Mouse (Mus musculus) liver, adult 2 months (tissue): ENCODE data around the gene Wdr46. TPM values are rescaled to one million over a fixed set of nuclear protein-coding genes. Genes with fewer than 3 reads are reported as not detected.
A peak's percentile ranks its signal among the peaks of the same experiment; 100 is the strongest.
"Not testable (repeated sequence)": the region's sequence is repeated elsewhere in the genome, so short reads cannot be mapped to it uniquely, and the experiment has no call there.

ENCODE experiments used
- DNase-seq: peaks from one replicate; pipeline ENCODE4 v3.0.0-alpha.2; 2011; ENCODE audit warnings: low read depth, low spot score; ENCODE audit errors: extremely low read depth
- H3K27ac ChIP-seq: fragments of 200-500 bp; replicated peaks from 2 replicates; pipeline ENCODE4 v1.5.1; 2012; ENCODE audit warnings: low read depth, mild to moderate bottlenecking, control low read depth, inconsistent platforms, low read length; ENCODE audit not compliant: insufficient read depth
- H3K27me3 ChIP-seq: fragments of 200-500 bp; 2 replicates; pipeline ENCODE4 v1.6.1; 2012; ENCODE audit warnings: mild to moderate bottlenecking, moderate library complexity, low read length, inconsistent platforms; ENCODE audit not compliant: control insufficient read depth, insufficient read depth
- H3K36me3 ChIP-seq: fragments of 200-500 bp; 2 replicates; pipeline ENCODE4 v1.6.1; 2012; ENCODE audit warnings: low read length, inconsistent platforms; ENCODE audit not compliant: control insufficient read depth, insufficient read depth
- H3K4me1 ChIP-seq: fragments of 200-500 bp; 2 replicates; pipeline ENCODE4 v1.6.1; 2011; ENCODE audit warnings: low read length; ENCODE audit not compliant: control insufficient read depth, insufficient read depth
- H3K4me3 ChIP-seq: fragments of 200-500 bp; 2 replicates; pipeline ENCODE4 v1.5.1; 2011; ENCODE audit warnings: low read depth, mild to moderate bottlenecking, control low read depth, low read length, moderate library complexity; ENCODE audit not compliant: insufficient read depth
- H3K79me2 ChIP-seq: fragments of 200-500 bp; 2 replicates; pipeline ENCODE4 v1.6.1; 2012; ENCODE audit warnings: inconsistent platforms, mild to moderate bottlenecking, low read length, moderate library complexity; ENCODE audit not compliant: control insufficient read depth, insufficient read depth
- H3K9ac ChIP-seq: fragments of 200-500 bp; 2 replicates; pipeline ENCODE4 v1.6.1; 2012; ENCODE audit warnings: low read depth, mild to moderate bottlenecking, control low read depth, inconsistent platforms, low read length
- CTCF ChIP-seq: fragments of 200-500 bp; IDR thresholded peaks from 2 replicates; pipeline ENCODE4 v1.5.1; 2011; ENCODE audit warnings: low read depth, low read length, control low read depth
- POLR2A ChIP-seq: fragments of 200-500 bp; IDR thresholded peaks from 2 replicates; pipeline ENCODE4 v1.6.1; 2011; ENCODE audit warnings: low read length, control low read depth; ENCODE audit not compliant: insufficient read depth; ENCODE audit errors: extremely low read depth
- WGBS: fragments of 180-500 bp; shearing (Covaris S2); methylation state at CpG from one replicate; pipeline ENCODE4 v1.1.7; 2018; 5-methylcytosine and 5-hydroxymethylcytosine counted together
- polyA plus RNA-seq: library from polyadenylated mRNA; depleted of rRNA; stranded (reverse); fragments of >200 nt; gene quantifications from 2 replicates; pipeline ENCODE4 v1.2.3, GENCODE M21; 2012
- total RNA-seq: library from RNA; depleted of rRNA; stranded (reverse); fragments of >200 nt; gene quantifications from 2 replicates; pipeline ENCODE4 v1.2.3, GENCODE M21; 2014

Gene Wdr46
- total and polyA plus RNA-seq, 2 experiments: 9.3 to 16.4 TPM

- Histone ChIP-seq H3K4me3 (no peak overlapping the region), H3K9ac (no peak overlapping the region), H3K79me2 (no peaks in the 10 kb centered on the region; the same call in 1 of the 2 replicates), H3K27me3 (no peaks in the 10 kb centered on the region), H3K27ac (no peak overlapping the region), H3K4me1 (peaks cover 5% of the 10 kb centered on the region), H3K36me3 (peaks cover 15% of the 10 kb centered on the region)
- TF ChIP-seq CTCF (no peak), POLR2A (no peak)
- DNase-seq: peak; percentile 50
- WGBS: 58% methylated on average over 22 of the region's 22 CpGs
Observed at GRCm38 (mm10) chr17:33948090-33948904, 7.8 kb downstream of the Wdr46 start.

DNA sequence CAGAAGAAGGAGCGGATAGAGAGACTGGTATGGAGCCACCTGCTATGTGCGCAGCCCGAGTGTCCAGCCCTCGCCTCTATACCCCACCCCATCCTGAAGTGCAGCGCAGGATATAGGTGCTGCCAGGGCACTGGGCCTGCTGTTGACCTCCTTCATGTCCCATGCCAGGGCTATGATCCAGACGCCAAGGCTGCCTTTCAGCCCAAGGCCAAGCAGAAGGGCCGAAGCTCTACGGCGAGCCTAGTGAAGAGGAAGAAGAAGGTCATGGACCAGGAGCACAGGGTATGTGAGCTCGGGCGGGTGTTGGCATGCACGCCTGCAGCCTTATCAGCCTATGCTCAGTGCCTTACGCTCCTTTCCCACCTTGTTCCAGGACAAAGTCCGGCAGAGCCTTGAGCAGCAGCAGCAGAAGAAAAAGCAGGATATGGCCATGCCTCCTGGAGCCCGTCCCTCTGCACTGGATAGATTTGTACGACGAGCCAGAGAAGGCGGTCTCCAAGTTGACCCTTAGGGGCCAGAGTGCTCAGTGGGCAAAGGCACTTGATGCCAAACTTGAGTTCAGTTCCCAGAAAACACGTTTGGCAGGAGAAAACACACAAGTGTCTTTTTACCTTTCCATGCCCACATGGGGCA, 8.6 kb downstream of the Wdr46 start:
- H3K9ac ChIP-seq: no peak overlapping the region
- no peaks in the 10 kb centered on the region; the same call in 1 of the 2 replicates for H3K79me2 ChIP-seq
- DNase-seq: no peak
- peaks cover 18% of the 10 kb centered on the region for H3K36me3 ChIP-seq
- TF ChIP-seq CTCF (no peak), POLR2A (no peak)
- H3K27ac ChIP-seq: no peak overlapping the region
- WGBS: 73% methylated on average over 19 of the region's 19 CpGs
- no peaks in the 10 kb centered on the region for H3K27me3 ChIP-seq
- H3K4me3 ChIP-seq: no peak overlapping the region
- peaks cover 9% of the 10 kb centered on the region for H3K4me1 ChIP-seq

DNA sequence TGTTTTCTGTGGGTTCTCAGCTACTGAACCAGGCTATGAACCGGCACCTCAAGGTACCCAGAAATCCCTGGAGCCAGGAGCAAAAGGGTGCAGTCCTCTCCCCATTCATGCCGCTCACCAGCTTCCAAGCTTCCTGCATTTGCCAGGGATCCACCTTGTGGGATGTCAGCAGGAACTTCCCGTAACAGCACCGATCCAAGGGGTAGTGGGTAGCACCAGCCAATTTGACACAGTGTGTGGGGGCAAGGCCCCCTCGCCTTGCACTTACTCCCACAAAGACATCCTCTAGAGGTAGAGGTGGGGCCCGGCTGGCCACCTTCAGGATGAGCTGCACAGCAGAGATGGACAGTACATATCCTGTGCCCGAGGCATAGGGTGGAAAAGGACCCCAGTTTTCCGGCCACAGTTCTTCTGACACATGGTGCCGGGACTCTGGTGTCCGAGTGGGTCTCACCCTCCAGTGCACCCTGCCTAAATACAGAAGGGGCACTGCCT, 9.7 kb downstream of the Wdr46 start:
- H3K27me3 ChIP-seq: no peaks in the 10 kb centered on the region
- no peak overlapping the region for H3K4me3 ChIP-seq
- TF ChIP-seq POLR2A: no peak
- no peak for TF ChIP-seq CTCF
- H3K36me3 ChIP-seq: peaks cover 16% of the 10 kb centered on the region
- H3K9ac ChIP-seq: no peak overlapping the region
- H3K79me2 ChIP-seq: peaks cover 3% of the 10 kb centered on the region; the same call in 1 of the 2 replicates
- 84% methylated on average over 10 of the region's 10 CpGs for WGBS
- peaks cover 9% of the 10 kb centered on the region for H3K4me1 ChIP-seq
- no peak for DNase-seq
- no peak overlapping the region for H3K27ac ChIP-seq

GRCm38 (mm10) chr17:33951021-33951946, 10.8 kb downstream of the Wdr46 start, which contains the start of gene B3galt4:
TSS of gene B3galt4 (minus strand) at chr17:33951488.
- peaks cover 16% of the 10 kb centered on the region for H3K36me3 ChIP-seq
- 50% methylated on average over 45 of the region's 45 CpGs for WGBS
- no peak for TF ChIP-seq POLR2A
- no peak for TF ChIP-seq CTCF

DNA sequence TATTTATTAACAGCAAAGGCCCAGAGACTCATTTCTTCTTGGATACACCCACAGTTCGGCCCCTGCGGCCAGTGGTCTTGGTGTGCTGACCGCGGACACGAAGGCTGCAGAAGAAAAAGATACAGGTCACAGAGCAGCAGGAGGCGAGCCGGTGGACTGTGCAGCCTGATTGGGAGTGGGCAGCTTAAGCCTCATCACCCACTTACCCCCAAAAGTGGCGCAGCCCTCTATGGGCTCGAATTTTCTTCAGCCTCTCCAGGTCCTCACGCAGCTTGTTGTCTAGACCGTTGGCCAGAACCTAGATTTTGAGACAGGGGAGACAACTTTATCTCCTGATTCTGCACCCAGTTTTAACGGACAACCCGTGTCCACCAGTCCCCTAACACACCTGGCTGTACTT, 11.6 kb downstream of the Wdr46 start:
- H3K9ac ChIP-seq, H3K4me3 ChIP-seq, H3K27me3 ChIP-seq: not testable (repeated sequence)

More at GRCm38 (mm10) chr17:33951021-33951946, 10.8 kb downstream of the Wdr46 start, which contains the start of gene B3galt4:
- Histone ChIP-seq H3K4me1 (peaks cover 9% of the 10 kb centered on the region), H3K4me3 (peak within 1 kb of the TSS; percentile 68), H3K27ac (0 out of 2 replicates have a peak within 1 kb of the TSS, but pooled peaks have one; percentile 18), H3K27me3 (no peaks in the 10 kb centered on the region), H3K79me2 (peaks cover 5% of the 10 kb centered on the region; the same call in 1 of the 2 replicates), H3K9ac (peak within 1 kb of the TSS; percentile 64)
- no peak for DNase-seq

More for the DNA sequence above, 11.6 kb downstream of the Wdr46 start:
- not testable (repeated sequence) for H3K27ac ChIP-seq, H3K79me2 ChIP-seq, DNase-seq
- 83% methylated on average over 13 of the region's 13 CpGs for WGBS
- Histone ChIP-seq H3K4me1 (peaks cover 12% of the 10 kb centered on the region), H3K36me3 (peaks cover 16% of the 10 kb centered on the region)
